ENCODE assay signal across 10 mouse cellular contexts in the genomic region with DNA sequence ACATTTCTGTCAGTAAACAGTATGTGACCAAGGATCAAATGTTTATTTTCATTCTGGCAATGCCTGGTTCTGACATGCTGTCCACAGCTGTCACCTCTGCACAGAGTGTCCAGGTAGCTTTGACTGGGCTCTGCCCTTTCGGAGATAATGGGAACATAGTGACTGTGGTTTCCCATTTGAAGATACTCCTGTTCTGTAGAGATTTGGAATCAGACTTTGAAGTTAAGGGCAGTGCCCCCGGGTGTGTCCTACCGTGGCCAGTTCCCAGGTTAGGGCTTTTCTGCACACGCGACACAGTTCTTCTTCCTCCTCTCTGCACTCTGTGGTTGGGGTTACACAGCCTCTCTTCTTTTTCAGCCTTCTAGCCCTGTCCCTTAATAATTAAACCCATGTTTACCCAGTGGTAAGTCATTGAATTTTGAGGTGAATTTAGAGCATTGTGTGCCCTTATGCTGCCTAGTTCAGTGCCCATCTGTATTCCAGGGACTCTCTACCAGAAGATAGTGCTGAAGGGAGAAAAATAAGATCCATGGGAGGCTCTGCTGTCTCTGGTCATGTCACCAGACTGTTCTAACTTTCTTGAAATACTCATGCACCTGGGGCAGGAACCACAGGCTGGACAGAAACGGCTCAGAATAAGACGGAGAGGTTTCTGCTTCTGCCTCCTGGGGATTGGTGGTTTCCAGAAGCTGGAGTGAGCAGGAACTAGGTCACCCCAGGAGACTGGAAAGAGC. TPM values are rescaled to one million over a fixed set of nuclear protein-coding genes. Genes with fewer than 3 reads are reported as not detected.
DNase-seq lines count a peak whose midpoint lies in the region; TF ChIP-seq lines count a peak whose summit lies in the region.
"Had no signal": no experiment of that assay in that cellular context is flagged by ENCODE, and none has a peak within 500 bp of the region (broad histone marks: within the 10 kb centered on the region; RNA-seq: fewer than 3 reads in every experiment).

No protein-coding gene starts in this region.

- peaks cover 46% of the 10 kb centered on the region for H3K79me2 ChIP-seq in myocyte (ENCODE audit: control insufficient read depth, insufficient read depth)

- H3K36me3 ChIP-seq in myocyte (ENCODE audit: control insufficient read depth, insufficient read depth) = no peaks in the 10 kb centered on the region

- H3K4me1 ChIP-seq in brown adipose tissue, adult 24 weeks (ENCODE audit: control insufficient read depth, insufficient read depth, insufficient read length, low read length) = peaks cover 71% of the 10 kb centered on the region

- no peak for DNase-seq in layer of hippocampus, adult 2 months (ENCODE audit: low spot score in 2 of 2)
- DNase-seq in layer of hippocampus, postnatal 10 days (ENCODE audit: low spot score in 2 of 2) = no peak
- DNase-seq in kidney, adult 9 months = peak; percentile 71
- DNase-seq in thymus, postnatal 10 days (ENCODE audit: low spot score in 2 of 2) = no peak
- DNase-seq in adrenal gland, postnatal 4 days (ENCODE audit: low spot score in 2 of 2) = no peak
- DNase-seq: adrenal gland, adult 8-10 months; heart, adult 2 months had no signal

- no peak for TF ChIP-seq POLR2A in myocyte (IDR thresholded peaks at IDR 0.05; ENCODE audit: insufficient read length, low read depth)

- no peak overlapping the region for H3ac ChIP-seq in myocyte (ENCODE audit: control insufficient read depth, insufficient read length)

- no peak for TF ChIP-seq CTCF in layer of hippocampus, adult 2 months (conservative IDR thresholded peaks at IDR 0.05)

- H3K4me2 ChIP-seq in myocyte (ENCODE audit: low read depth) = peak overlapping the region; percentile 76
- H3K4me2 ChIP-seq: limb, embryonic 15.5 days had no signal

- no peak overlapping the region for H3K4me3 ChIP-seq in layer of hippocampus, adult 2 months
- H3K4me3 ChIP-seq in brown adipose tissue, adult 24 weeks (ENCODE audit: insufficient read depth, low read depth, low read length) = no peak overlapping the region
- no peak overlapping the region for H3K4me3 ChIP-seq in myocyte
- H3K4me3 ChIP-seq: heart, adult 2 months; limb, embryonic 15.5 days had no signal

- peak overlapping the region; percentile 56; the same call in 1 of the 2 replicates for H3K27ac ChIP-seq in layer of hippocampus, adult 2 months
- H3K27ac ChIP-seq in brown adipose tissue, adult 24 weeks (replicated peaks; ENCODE audit: low read depth, low read length) = peak overlapping the region; percentile 93
- H3K27ac ChIP-seq: limb, embryonic 15.5 days had no signal

- no peaks in the 10 kb centered on the region for H3K27me3 ChIP-seq in myocyte (ENCODE audit: control insufficient read depth, insufficient read depth, insufficient read length)
- H3K27me3 ChIP-seq: limb, embryonic 15.5 days had no signal

TF ChIP-seq in myocyte, 11 proteins besides CTCF, POLR2A, EP300 and RAD21:
- TF ChIP-seq POLR2AphosphoS2 (IDR thresholded peaks at IDR 0.05; ENCODE audit: insufficient read length, low read depth) = no peak
- TF ChIP-seq SRF (IDR thresholded peaks at IDR 0.05; ENCODE audit: control insufficient read depth, insufficient read length, low read depth) = no peak
- TF ChIP-seq MYOD1 (IDR thresholded peaks at IDR 0.05; ENCODE audit: control insufficient read depth in 1 of 3, insufficient read length in 2 of 3, low read depth in 2 of 3) = no peak
- TF ChIP-seq TCF3 (IDR thresholded peaks at IDR 0.05; ENCODE audit: insufficient read length, low read depth) = no peak
- no peak for TF ChIP-seq USF1 (IDR thresholded peaks at IDR 0.05; ENCODE audit: low read depth)
- no peak for TF ChIP-seq MYOG (IDR thresholded peaks at IDR 0.05; ENCODE audit: control insufficient read depth in 1 of 3, insufficient read depth in 1 of 3, insufficient read length in 2 of 3, low read depth in 2 of 3)
- no peak for TF ChIP-seq REST (IDR thresholded peaks at IDR 0.05; ENCODE audit: insufficient read depth, insufficient read length)
- no peak for TF ChIP-seq MAX (IDR thresholded peaks at IDR 0.05; ENCODE audit: low read depth)
- no peak for TF ChIP-seq E2F4 (IDR thresholded peaks at IDR 0.05; ENCODE audit: insufficient read depth)
- TF ChIP-seq CEBPB (IDR thresholded peaks at IDR 0.05; ENCODE audit: insufficient read depth, poor library complexity, severe bottlenecking) = no peak
- TF ChIP-seq TCF12 (IDR thresholded peaks at IDR 0.05; ENCODE audit: insufficient read depth, poor library complexity, severe bottlenecking) = no peak

RNA-seq across cellular contexts. Expression of a gene that starts 47.9 kb away (rescaled TPM):
- total RNA-seq in layer of hippocampus, adult 2 months (2021) = 10 to 100 TPM; 34.5 to 44.5 TPM
- total RNA-seq in layer of hippocampus, postnatal 10 days (2021) = 10 to 100 TPM; 66.7 to 67.9 TPM
- polyA plus RNA-seq in brown adipose tissue, adult 24 weeks (2012; ENCODE audit: insufficient read depth, insufficient read length, missing spikeins) = 34.1 and 54.4 TPM in 2 replicates
- polyA plus RNA-seq in myocyte (2012; fragmentation: generic; extraction: Trizol) = 59.4 TPM
- total RNA-seq in adrenal gland, postnatal 4 days (2021) = 10 to 100 TPM; 65.3 to 81.1 TPM
